Mouse (Mus musculus) olfactory bulb, adult 2 months (tissue): ENCODE data around the gene Wfdc16.

Experiments
- CTCF ChIP-seq: fragments of 200-500 bp; IDR thresholded peaks from 2 replicates; pipeline ENCODE4 v1.5.1; 2012; ENCODE audit warnings: low read depth, mild to moderate bottlenecking, low read length, moderate library complexity; ENCODE audit not compliant: insufficient read depth
- POLR2A ChIP-seq: fragments of 200-500 bp; IDR thresholded peaks from 2 replicates; pipeline ENCODE4 v1.6.1; 2012; ENCODE audit warnings: mild to moderate bottlenecking, low read depth, low read length, moderate library complexity; ENCODE audit not compliant: insufficient read depth

GRCm38 (mm10) chr2:164664851-164665250 is 26.3 kb upstream of the Wfdc16 start:
- TF ChIP-seq CTCF (no peak), POLR2A (no peak)
